Mouse (Mus musculus) stomach, postnatal 0 days (tissue): ENCODE measurements around the gene Sema3g.

Experiments used
- CTCF ChIP-seq: IDR thresholded peaks from 2 replicates; pipeline ENCODE4 v1.5.1; 2016; ENCODE audit warnings: antibody characterized with exemption, low read depth, mild to moderate bottlenecking, moderate library complexity
- EP300 ChIP-seq: optimal IDR thresholded peaks from 2 replicates; pipeline ENCODE3; 2016; ENCODE audit warnings: antibody characterized with exemption

GRCm38 (mm10) chr14:31184195-31184594, 33.5 kb upstream of the Sema3g start:
- TF ChIP-seq CTCF (no peak), EP300 (no peak)
